Mouse (Mus musculus) thymus, postnatal 4 days (tissue): ENCODE measurements around the gene Nt5m.

Experiments used
- DNase-seq: peaks from one replicate; pipeline ENCODE4 v3.0.0; 2021

Gene Nt5m

DNA sequence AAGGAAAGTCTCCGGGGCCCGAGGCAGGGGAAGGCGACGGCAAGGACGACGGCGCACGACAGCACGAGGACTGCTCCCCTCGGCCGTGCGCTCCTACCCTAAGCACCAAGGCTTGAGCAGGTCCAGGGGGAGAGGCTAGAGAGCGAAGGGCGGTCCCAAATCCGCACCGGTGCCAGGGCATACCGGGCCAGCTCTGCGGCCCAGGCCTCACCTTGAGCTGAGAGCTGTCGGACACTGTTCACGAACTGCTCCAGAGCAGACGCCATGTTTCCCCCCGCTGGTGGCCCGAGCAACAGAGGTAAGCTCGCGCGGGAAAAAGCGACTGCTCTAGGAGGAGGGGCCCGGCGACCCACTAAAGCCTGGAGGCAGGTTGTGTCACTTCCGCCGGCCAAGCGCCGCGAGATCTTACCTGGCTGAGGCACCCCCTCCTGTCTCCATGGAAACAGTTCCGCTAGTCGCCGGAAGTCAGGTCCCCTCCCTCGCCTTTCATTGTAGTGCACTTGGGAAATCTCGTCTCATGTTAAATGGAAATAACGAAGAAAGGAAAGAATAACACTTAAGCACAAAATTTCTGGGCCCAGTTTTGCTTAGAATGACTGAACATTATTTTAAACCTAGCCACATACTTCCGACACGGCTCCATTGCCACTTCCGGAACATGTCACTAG is 346 bp downstream of the Nt5m start, which contains the start of gene Cops3:
TSS of gene Cops3 (minus strand) at position 380 of the 668 bp plus-strand sequence.
- peak; percentile 94 for DNase-seq

DNA sequence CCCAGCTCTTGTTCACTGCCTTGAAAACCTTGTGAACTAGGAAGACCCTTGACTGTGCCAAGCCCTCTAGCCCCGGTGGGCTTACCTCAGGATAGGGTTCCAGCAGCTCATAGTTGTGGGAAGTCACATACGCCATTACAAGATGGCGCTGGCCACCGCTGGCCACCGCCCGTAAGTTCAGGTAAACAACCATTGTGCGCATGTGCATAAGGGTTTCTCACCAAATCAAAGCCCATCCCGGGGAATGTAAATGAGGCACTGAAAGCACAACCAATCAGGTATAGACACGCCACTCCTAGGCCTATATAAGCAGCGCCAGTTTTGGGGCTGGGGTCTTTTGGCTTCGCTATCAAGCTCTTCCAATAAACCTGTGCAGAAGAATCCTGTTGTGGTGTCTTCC is 7.1 kb downstream of the Nt5m start:
- DNase-seq = no peak

DNA sequence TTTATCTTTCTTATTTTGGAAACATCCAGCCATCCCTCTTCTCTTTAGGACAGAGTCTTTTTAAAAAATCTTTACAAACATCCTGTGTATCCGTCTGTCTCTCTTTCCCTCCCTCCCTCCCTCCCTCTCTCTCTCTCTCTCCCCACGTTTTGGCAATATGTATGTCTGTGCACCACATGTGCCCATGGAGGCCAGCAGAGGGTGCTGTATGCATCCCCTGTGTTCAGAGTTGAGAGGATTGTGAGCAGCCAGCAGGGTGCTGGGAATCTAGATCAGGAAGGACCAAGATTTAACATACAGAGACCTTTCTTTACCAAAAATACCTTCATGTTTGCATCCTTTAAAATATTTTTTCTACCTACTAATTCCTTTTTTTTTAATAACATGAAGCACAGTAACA is 7.9 kb downstream of the Nt5m start:
- peak; percentile 77 for DNase-seq

DNA sequence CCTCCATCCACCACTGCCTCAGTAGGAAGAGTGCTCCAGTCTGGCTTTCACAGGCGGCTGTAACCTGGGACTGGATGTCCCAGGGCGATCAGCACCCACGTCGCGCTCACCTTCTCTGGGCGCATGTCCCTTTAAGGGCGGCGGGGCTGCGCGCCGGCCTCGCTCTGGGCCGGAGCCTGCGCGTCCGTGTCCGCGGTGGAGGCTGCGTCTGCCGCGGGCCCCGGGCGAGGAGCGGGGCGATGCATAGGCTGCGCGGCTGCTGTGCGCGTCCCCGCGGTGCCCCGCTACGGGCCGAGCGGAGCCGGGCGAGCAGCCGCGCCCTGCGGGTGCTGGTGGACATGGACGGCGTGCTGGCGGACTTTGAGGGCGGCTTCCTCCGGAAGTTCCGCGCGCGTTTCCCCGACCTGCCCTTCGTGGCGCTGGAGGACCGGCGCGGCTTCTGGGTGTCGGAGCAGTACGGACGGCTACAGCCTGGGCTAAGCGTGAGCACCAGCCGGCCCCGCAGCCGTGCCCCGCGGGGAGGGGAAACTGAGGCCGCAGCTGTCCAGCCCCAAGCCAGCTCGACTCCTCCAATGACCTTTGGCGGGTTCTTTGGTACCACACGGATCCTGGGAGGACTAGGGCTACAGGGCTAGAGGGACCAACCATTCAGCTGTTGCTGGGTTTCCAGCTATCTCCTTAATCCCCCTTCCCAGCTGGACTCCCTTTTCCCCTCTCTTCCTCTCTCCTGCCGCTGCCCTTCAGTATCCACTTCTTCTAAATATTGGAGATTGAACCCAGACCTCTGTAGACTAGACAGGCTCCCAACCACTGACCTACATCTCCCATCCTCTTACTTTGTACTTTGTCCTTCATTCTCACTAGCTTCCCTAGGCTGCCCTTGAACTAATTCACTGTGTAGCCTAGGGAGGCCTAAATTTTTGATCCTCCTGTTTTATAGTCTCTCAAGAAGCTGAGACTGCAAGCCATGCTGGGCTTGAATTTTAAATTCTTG is 8.9 kb downstream of the Nt5m start:
- peak; percentile 78 for DNase-seq

DNA sequence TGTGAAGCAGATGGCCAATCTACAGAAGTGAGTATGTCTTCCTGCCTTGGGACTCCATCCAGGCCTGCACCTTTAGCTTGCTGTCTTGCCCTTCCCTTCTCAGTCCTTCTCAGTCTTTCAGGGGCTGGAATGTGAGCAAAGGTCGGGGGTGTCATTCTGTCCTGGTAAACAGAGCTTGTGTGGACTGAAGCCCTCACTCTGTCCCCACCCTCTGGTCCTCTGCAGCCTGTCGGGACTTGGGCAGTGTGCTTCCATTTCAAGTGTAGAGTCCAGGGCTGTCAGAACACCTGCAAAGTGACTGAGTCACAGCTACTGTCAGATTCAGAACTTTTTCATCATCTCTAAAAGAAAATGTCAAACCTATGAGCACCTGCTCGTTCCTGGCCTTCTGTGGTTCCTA is 13.6 kb downstream of the Nt5m start:
- DNase-seq = no peak

DNA sequence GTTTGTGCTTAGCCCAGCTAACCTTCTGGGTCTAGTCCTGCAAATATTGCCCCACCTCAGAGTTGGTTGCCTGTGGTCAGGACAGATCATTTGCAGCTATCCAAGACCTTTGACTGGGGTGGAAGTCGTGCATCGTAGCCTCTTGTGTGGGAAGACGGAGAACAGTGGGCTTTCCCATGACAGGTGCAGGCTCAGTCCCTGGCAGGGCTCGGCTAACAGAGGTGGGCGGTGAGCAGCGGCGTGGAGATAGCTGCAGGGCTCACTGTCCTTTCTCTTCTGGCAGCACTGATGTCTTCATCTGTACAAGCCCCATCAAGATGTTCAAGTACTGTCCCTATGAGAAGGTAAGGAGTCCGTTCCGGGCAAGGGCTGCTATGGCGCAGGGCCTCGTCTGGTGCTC is 21.2 kb downstream of the Nt5m start:
- no peak for DNase-seq

DNA sequence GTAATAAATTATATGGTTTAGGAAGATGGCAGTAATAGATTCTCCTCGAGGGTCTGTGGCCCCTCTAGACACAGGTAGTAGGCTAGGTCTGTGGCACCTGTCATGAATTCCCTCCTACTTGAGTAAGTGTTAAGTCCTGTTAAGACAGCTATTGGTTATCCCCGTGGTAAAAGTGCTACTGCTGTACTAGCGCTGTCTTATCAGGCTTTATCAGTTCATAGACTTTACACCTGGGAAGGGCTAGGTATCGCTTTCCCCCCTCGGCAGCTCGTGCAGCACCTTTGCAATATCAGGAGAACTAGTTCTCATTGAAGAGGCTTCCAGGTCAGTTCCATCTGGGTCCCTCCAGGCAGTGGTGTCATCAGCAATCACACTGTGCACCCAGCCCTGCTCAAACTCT is 25.1 kb downstream of the Nt5m start:
- DNase-seq = no peak

DNA sequence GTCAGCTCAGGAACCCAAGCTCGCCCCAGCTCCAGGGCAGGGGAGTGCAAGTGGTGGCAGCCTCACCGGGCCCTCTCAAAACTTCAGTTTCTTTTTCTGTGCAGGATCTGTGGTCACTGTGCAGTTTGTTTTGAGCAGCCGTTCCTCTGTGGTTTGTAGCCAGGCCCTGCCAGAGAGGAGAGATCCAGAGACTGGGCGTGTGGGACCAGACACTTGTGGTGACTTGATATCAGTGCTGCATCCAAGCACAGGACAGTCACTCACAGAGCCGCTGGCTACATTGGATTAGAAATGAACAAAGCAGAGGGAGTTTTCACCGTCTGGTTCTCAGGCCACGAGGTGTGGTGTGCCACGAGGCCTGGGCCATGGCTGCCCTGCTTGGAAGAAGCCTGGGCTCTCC is 32.9 kb downstream of the Nt5m start:
- no peak for DNase-seq

DNA sequence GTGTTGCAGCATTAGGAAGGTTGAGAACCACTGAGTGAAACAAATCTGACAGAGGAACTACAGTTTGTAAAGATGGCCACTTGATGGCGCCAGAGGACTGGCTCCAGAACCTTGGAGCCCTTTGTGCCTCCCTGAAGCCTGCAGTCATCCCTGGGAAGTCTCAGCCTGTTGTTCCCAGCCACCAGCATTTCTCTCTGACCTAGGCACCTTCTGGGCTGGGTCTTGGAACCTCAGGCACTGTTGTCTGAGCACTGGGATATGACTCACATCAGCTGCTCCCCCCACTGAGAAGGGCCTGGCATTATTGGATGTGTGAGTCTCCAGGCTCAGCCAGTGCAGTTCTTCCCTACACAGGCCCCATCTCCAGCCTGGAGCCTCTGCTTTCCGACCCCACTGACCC is 40.8 kb downstream of the Nt5m start:
- peak; percentile 82 for DNase-seq

DNA sequence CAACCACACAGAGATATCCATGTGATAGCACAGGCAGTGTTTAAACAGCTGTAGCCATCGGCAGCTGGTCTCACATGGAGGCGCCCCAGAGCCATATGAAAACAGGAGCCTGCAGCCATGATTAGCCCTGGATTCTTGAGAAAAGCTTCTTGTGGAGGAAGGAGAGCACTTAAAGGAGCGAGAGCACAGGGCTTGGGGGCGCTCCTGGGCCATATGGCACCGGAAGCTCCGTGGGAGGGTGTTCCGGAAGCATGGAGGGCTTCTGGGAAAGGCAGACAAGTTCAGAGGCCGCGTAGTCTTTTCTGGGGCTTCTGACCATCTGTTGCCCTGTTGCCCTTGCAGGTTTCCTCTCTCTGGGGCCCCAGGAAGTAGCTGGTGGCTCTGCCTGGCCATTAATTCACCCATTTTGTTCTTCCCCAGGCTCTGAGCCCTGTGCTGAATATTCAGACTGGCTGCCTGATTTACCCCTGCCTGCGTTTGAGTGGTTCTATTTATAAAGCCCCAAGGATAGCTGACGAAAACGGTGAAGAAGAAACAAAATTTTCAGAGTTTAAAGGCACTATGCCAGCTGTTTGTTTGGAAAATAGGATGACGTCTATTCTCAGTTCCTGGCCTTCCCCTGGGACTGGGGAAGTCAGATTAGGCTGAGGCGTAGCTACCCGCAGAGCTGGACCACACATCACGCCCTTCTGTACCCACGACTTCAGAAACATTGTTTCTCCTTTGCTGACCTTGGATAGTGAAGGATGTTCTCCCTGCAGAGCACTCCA is 46.2 kb downstream of the Nt5m start:
- peak; percentile 64 for DNase-seq

DNA sequence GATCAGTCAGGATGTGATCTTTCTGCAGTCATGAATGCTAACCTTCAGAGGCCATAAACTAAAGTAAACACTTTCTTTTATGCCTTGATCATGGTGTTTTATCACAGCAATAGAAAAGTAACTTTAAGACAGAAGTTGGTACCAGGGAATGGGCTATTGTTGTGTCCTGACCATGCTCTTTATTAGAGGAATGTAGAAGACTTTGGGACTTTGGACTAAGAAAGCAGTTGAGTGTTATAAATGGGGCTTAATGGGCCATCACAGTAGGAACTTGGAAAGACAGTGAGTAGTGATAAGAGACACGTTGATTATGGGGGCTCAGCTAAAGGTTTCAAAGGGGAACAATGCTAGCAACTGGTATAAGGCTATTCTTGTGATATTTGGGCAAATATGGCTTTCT is 47.7 kb downstream of the Nt5m start:
- no peak for DNase-seq

DNA sequence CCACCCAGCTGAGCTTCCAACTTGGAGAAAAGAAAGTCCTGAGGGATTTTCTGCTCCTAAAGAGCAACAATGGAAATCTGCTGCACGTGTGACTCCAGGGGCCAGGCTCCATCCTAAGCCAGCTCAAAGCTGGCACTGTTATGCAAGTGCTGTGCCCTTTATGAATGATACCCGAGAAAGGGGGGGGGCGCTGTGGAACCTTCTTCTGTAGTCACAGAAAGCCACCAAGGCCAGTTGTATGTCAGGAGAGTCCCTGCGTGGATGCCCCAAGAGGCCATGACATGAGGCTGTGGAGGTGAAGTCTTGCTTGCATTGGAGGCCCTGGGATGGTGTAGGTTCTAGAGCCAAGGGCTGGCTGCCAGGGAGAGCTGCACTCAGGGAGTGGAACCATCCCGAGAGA is 48.9 kb downstream of the Nt5m start:
- DNase-seq = no peak

DNA sequence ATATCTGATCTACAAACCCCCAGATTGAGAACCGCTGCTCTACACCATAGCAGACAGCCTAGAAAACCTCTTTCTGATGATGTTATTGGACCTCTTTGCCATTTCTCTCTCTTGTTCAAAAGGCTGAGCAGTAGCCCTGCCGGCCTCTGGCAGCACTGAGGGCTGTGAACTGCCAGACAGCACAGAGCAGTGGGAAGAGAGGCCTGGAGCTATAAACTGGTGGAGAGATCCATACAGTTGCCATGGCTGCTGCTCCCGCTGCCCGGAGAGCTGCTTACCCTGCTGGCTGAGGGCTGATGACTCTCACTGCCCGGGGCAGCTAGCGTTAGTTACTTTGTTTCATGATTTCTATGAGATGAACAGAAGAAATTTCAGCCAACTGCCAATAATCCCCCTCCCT is 52.6 kb downstream of the Nt5m start:
- no peak for DNase-seq

DNA sequence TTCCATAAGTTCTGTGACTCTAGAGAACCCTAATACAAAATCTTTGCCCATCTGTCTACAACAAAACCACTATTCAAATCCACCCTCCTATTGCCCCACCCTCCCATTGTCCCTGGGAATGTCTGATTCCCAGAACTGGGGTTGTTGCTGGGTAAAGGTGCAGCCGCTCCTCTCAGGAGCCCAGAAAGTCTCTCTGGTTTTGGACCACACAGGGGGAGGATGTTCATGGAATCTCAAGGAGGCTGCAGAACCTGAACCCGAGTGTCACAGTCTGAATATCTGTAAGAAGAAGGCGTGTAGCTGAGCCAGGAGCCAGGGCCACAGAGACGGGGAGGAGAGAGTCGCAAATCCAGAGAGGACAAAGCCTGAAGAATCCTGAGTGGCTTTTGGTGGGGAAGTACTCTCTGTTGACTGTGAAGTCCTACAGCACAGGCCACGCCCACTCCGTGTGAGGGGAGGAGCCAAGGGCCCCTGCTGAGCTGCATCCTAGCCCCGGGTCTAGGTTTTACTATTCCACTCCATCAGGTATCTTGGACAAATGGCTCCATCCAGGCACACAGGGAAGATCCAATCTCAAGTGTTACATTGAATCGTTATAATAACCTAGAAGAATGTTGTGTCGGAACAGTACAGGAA is 54.0 kb downstream of the Nt5m start:
- peak; percentile 75 for DNase-seq

DNA sequence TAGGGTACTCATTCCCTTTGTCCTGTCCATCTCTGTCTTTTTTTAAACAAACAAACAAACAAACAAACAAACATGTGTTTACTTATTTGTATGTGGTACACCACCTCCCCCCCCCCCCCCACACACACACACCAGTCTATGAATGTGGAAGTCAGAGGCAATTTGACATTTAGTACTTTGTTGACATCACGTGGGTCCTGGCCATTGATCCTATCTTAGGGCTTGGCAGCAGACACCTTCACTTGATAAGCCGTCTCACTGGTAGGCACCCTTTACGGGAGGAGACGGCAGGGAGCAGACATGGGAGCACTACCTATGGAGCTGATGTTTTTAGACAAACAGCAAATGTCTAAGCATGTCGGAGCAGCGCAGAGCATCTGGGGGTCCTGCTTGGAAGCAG is 55.7 kb downstream of the Nt5m start:
- no peak for DNase-seq

DNA sequence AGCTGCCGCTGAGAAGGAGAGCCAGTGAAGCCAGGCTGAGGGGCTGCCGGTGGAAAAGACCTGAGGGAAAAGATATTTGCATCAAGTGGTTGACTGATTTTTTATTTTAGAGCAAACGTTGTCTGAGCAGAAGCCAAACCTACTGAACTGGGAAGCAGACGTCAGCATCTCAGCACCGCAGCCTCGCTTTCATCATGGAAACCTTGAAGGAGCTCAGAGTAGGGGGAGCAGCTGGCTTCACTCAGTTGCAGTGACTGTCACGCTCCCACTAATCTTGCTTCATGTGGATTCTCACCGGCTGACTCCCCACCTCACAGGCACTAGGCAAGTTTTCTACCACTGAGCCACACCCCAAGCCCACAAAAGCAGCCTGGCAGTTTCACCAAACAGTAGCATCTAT is 56.1 kb downstream of the Nt5m start:
- no peak for DNase-seq

DNA sequence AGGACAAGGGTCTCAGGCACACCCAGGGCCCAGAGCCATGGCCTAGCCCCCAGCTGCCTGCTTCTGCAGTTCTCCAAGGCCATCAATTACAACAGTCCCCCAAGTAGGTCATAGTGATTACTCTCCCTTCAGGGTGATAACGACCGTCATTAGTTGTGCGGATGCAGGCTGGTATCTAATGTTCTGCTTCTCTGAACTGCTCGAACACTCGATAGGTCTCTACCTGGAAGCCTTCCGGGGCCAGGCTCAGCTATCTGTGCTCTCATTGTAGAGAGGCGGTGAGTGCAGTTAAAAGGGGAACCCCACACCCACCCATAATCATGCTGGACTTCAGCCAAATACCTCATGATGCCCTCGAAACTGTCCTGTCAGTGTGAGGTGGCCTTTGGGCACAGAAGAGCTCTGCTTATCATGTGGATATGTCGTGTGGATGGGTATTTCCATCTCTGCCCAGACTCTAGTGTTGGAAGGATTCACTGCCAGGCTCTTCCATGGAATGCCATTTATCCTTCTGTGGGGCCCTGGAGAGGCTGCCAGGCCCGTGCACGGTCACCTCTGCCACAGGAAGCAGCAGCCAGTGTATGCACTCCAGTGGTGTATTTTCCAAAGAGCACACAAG is 58.8 kb downstream of the Nt5m start:
- no peak for DNase-seq

DNA sequence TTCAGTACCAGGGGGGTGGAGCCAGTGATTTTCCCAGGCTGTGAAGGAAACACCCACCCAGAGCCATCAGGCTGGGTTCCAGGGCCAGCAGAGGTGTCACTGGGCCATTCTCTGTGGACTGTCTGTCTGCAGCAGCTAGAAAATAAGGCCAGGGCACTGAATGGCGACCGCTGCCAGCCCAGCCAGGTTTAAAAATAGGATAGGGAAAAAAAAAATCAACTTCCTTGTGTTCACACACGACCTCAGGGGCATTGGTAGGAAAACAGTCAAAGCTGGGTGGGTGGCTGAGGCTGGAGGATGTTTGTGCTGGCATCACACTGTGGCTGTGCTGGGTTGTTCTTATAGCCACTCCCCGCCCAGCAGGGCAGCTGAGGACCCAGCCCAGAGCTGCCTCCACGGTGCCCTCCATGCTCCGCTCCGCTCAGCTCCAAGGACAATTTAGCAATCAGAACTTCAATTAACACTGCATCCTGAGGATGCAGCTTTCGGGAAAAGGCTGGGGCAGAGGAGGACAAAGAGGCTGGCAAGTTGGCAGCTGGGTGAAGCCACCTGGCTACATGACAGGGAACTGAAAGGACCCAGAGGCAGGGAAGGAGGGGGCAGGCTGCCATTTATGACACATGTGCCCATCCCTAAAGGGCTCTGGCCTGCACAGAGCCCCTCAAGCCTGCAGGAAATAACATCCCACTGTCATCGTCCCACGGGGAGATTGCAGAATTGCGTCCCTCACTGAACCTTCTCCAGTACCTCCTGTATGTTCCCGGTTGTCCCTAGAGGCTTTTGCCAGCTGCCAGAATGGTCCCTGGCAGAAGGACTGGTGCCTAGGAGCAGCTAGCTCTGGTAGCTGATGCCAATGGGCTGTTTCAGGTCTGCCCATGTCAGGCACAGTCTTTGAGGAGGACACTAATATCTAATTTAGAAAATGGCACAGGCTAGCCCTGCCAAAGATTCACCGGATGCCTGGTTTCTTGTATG is 60.8 kb downstream of the Nt5m start:
- DNase-seq = no peak

DNA sequence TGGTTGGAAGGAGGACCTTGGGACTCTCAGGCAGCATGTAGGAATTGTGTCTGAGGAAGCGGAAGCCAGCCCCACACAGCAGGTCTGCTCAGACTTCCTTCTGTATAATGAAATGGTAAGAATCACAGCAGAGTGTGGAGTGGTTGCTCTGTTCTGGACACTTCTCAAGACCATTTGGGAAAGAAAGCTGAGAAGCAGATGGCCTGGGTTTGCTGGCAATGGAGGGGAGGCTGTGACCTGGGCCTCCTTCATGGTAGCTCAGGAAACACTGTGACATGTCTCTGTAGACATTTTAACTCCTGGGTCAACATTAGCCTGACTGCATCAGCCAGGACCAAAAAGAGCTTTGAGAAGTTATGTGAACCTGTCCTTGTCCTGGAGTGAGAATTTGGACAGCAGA is 61.7 kb downstream of the Nt5m start:
- DNase-seq = no peak

DNA sequence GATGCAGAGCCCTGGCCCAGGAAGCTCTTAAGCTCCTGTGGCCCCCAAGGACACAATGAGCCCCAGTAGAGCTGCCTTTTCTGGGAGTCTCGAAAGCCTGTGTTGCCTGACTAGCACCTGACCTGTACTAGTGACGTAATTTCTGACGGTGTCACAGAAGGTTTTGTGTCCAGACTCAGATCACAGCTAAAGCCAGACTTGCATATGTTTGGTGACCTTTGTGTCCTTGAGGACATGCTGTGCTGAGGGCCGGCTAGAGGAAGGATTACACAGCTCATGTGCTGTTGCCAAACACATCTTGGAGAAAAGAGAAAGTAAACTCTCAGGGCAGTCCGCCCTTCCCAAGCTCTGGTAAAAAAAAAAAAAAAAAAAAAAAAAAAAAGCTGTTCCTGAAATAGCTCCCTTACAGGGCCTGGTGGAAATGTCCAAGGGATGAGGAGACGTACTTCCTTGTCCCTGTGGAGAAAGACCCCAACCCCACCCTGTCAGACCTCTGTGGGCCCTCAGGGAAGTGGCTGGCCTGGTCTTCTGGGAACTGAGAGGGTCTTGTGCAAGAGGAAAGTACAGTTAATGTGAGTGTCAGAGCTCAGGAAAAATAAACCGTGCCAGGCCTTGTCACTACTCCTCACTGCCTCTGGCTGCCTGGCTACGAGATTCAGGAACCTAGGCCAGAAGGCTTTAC is 62.9 kb downstream of the Nt5m start:
- no peak for DNase-seq
